Mouse (Mus musculus): Measurements from ENCODE around the gene Pilrb1. TPM values are rescaled to one million over a fixed set of nuclear protein-coding genes. Genes with fewer than 3 reads are reported as not detected.

Gene Pilrb1
- total and polyA plus RNA-seq, 2 experiments from 2014 or later, result 0.45 TPM; not detected in 1

DNA sequence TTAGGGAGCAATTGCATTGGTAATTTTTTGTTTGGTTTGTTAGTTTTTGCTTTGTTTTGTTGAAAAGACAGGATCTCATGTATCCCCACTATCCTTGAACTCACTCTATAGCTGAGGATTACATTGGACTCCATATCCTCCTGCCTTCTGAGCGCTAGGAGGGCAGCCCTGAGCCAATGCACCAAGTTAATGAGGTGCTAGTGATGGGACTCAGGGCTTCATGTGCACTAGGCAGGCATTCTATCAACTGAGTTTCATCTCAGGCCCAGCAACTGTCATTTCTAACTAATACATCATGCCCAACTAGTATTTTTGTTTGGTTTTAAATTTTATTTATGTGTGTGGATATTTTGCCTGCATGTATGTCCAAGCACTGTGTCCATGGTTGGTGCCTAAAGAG lies 51.7 kb downstream of the Pilrb1 start:
- 61% methylated on average over 1 of the region's 1 CpGs for WGBS
- Histone ChIP-seq H3K4me3 (ENCODE audit: low read depth, low read length) (no peak overlapping the region), H3K9me3 (replicated peaks; ENCODE audit: control insufficient read depth, low read length) (no peaks in the 10 kb centered on the region), H3K27me3 (ENCODE audit: control insufficient read depth, insufficient read depth, low read length) (no peaks in the 10 kb centered on the region), H3K36me3 (replicated peaks; ENCODE audit: control insufficient read depth, insufficient read depth, low read length) (no peaks in the 10 kb centered on the region), H3K4me2 (ENCODE audit: low read depth, low read length) (no peak overlapping the region), H3K4me1 (ENCODE audit: control insufficient read depth, insufficient read depth) (no peaks in the 10 kb centered on the region), H3K9ac (replicated peaks; ENCODE audit: low read depth, low read length) (no peak overlapping the region), H3K27ac (ENCODE audit: low read depth) (no peak overlapping the region)
- ATAC-seq (ENCODE audit: insufficient read depth, low read depth), result no peak
- DNase-seq (ENCODE audit: low spot score), result no peak
- no peak for TF ChIP-seq CTCF (IDR thresholded peaks at IDR 0.05; ENCODE audit: low read depth)
- no peak for TF ChIP-seq EP300 (IDR thresholded peaks at IDR 0.05; ENCODE audit: low read depth)

Other genes starting within 250 kb of the Pilrb1 start
- 172 and 201 TPM in 2 replicates for gene Pcolce, start 244.3 kb downstream of the Pilrb1 start, total RNA-seq (2014; rRNA removed; ENCODE audit: low replicate concordance)
- gene Pcolce, start 244.3 kb downstream of the Pilrb1 start, polyA plus RNA-seq (2015; fragmentation: Nextera tagmentation; extraction: Ambion mirVana), result 116 and 122 TPM in 2 replicates
- 0.65 TPM in 1 of 2 replicates, not detected in the other for gene Fbxo24, start 229.1 kb downstream of the Pilrb1 start, total RNA-seq (2014; rRNA removed; ENCODE audit: low replicate concordance)
- gene Fbxo24, start 229.1 kb downstream of the Pilrb1 start, polyA plus RNA-seq (2015; fragmentation: Nextera tagmentation; extraction: Ambion mirVana), result 0.11 and 0.16 TPM in 2 replicates
- gene Lrch4, start 229.0 kb downstream of the Pilrb1 start, total RNA-seq (2014; rRNA removed; ENCODE audit: low replicate concordance), result 12.7 and 19.7 TPM in 2 replicates
- 15.9 and 17.8 TPM in 2 replicates for gene Lrch4, start 229.0 kb downstream of the Pilrb1 start, polyA plus RNA-seq (2015; fragmentation: Nextera tagmentation; extraction: Ambion mirVana)
- 1.6 and 5.3 TPM in 2 replicates for gene Gm20605, start 228.9 kb downstream of the Pilrb1 start, total RNA-seq (2014; rRNA removed; ENCODE audit: low replicate concordance)
- 1.8 and 2.5 TPM in 2 replicates for gene Gm20605, start 228.9 kb downstream of the Pilrb1 start, polyA plus RNA-seq (2015; fragmentation: Nextera tagmentation; extraction: Ambion mirVana)
- 10.4 TPM in 1 of 2 replicates, not detected in the other for gene Sap25, start 216.8 kb downstream of the Pilrb1 start, total RNA-seq (2014; rRNA removed; ENCODE audit: low replicate concordance)
- 1.5 and 2.8 TPM in 2 replicates for gene Sap25, start 216.8 kb downstream of the Pilrb1 start, polyA plus RNA-seq (2015; fragmentation: Nextera tagmentation; extraction: Ambion mirVana)
- gene Irs3, start 212.4 kb downstream of the Pilrb1 start, total RNA-seq (2014; rRNA removed; ENCODE audit: low replicate concordance), result 7.6 TPM in 1 of 2 replicates, not detected in the other
- gene Irs3, start 212.4 kb downstream of the Pilrb1 start, polyA plus RNA-seq (2015; fragmentation: Nextera tagmentation; extraction: Ambion mirVana), result 0.08 and 0.23 TPM in 2 replicates
- 27.0 and 28.8 TPM in 2 replicates for gene Agfg2, start 173.4 kb downstream of the Pilrb1 start, total RNA-seq (2014; rRNA removed; ENCODE audit: low replicate concordance)
- 14.3 and 15.5 TPM in 2 replicates for gene Agfg2, start 173.4 kb downstream of the Pilrb1 start, polyA plus RNA-seq (2015; fragmentation: Nextera tagmentation; extraction: Ambion mirVana)
- 1.3 and 5.8 TPM in 2 replicates for gene Nyap1, start 116.5 kb downstream of the Pilrb1 start, total RNA-seq (2014; rRNA removed; ENCODE audit: low replicate concordance)
- gene Nyap1, start 116.5 kb downstream of the Pilrb1 start, polyA plus RNA-seq (2015; fragmentation: Nextera tagmentation; extraction: Ambion mirVana), result 0.56 and 0.65 TPM in 2 replicates
- gene Tsc22d4, start 112.4 kb downstream of the Pilrb1 start, total RNA-seq (2014; rRNA removed; ENCODE audit: low replicate concordance), result 167 and 192 TPM in 2 replicates
- gene Tsc22d4, start 112.4 kb downstream of the Pilrb1 start, polyA plus RNA-seq (2015; fragmentation: Nextera tagmentation; extraction: Ambion mirVana), result 221 and 232 TPM in 2 replicates
- 24.0 and 24.5 TPM in 2 replicates for gene Ppp1r35, start 79.3 kb downstream of the Pilrb1 start, total RNA-seq (2014; rRNA removed; ENCODE audit: low replicate concordance)
- 10.4 and 15.4 TPM in 2 replicates for gene Ppp1r35, start 79.3 kb downstream of the Pilrb1 start, polyA plus RNA-seq (2015; fragmentation: Nextera tagmentation; extraction: Ambion mirVana)
- 18.0 and 19.6 TPM in 2 replicates for gene Mepce, start 70.5 kb downstream of the Pilrb1 start, total RNA-seq (2014; rRNA removed; ENCODE audit: low replicate concordance)
- gene Mepce, start 70.5 kb downstream of the Pilrb1 start, polyA plus RNA-seq (2015; fragmentation: Nextera tagmentation; extraction: Ambion mirVana), result 5.0 and 5.4 TPM in 2 replicates
- gene Zcwpw1, start 70.3 kb downstream of the Pilrb1 start, total RNA-seq (2014; rRNA removed; ENCODE audit: low replicate concordance), result 1.4 and 8.7 TPM in 2 replicates
- 2.2 and 3.6 TPM in 2 replicates for gene Zcwpw1, start 70.3 kb downstream of the Pilrb1 start, polyA plus RNA-seq (2015; fragmentation: Nextera tagmentation; extraction: Ambion mirVana)
- 3.7 and 78.0 TPM in 2 replicates for gene Pilra, start 21.8 kb downstream of the Pilrb1 start, total RNA-seq (2014; rRNA removed; ENCODE audit: low replicate concordance)
- gene Pilra, start 21.8 kb downstream of the Pilrb1 start, polyA plus RNA-seq (2015; fragmentation: Nextera tagmentation; extraction: Ambion mirVana), result 2.0 TPM in 2 replicates
- 2.4 TPM in 1 of 2 replicates, not detected in the other for gene Pilrb2, start 13.7 kb upstream of the Pilrb1 start, total RNA-seq (2014; rRNA removed; ENCODE audit: low replicate concordance)
- gene Pilrb2, start 13.7 kb upstream of the Pilrb1 start, polyA plus RNA-seq (2015; fragmentation: Nextera tagmentation; extraction: Ambion mirVana), result 1.2 and 1.6 TPM in 2 replicates
- gene Cyp3a13, start 63.5 kb upstream of the Pilrb1 start, total RNA-seq (2014; rRNA removed; ENCODE audit: low replicate concordance), result not detected in 2 replicates
- gene Cyp3a13, start 63.5 kb upstream of the Pilrb1 start, polyA plus RNA-seq (2015; fragmentation: Nextera tagmentation; extraction: Ambion mirVana), result 0.10 and 0.11 TPM in 2 replicates
- 0.92 TPM in 1 of 2 replicates, not detected in the other for gene Gjc3, start 105.0 kb upstream of the Pilrb1 start, total RNA-seq (2014; rRNA removed; ENCODE audit: low replicate concordance)
- 0.05 and 0.08 TPM in 2 replicates for gene Gjc3, start 105.0 kb upstream of the Pilrb1 start, polyA plus RNA-seq (2015; fragmentation: Nextera tagmentation; extraction: Ambion mirVana)
- gene Azgp1, start 123.4 kb upstream of the Pilrb1 start, total RNA-seq (2014; rRNA removed; ENCODE audit: low replicate concordance), result 4.2 TPM in 1 of 2 replicates, not detected in the other
- gene Azgp1, start 123.4 kb upstream of the Pilrb1 start, polyA plus RNA-seq (2015; fragmentation: Nextera tagmentation; extraction: Ambion mirVana), result 0.08 TPM in 1 of 2 replicates, not detected in the other
- gene Smok3a, start 163.2 kb upstream of the Pilrb1 start, total RNA-seq (2014; rRNA removed; ENCODE audit: low replicate concordance), result not detected in 2 replicates
- gene Smok3a, start 163.2 kb upstream of the Pilrb1 start, polyA plus RNA-seq (2015; fragmentation: Nextera tagmentation; extraction: Ambion mirVana), result not detected in 2 replicates
- gene Smok3b, start 163.3 kb upstream of the Pilrb1 start, total RNA-seq (2014; rRNA removed; ENCODE audit: low replicate concordance), result not detected in 2 replicates
- gene Smok3b, start 163.3 kb upstream of the Pilrb1 start, polyA plus RNA-seq (2015; fragmentation: Nextera tagmentation; extraction: Ambion mirVana), result not detected in 2 replicates
- gene Smok3c, start 195.1 kb upstream of the Pilrb1 start, total RNA-seq (2014; rRNA removed; ENCODE audit: low replicate concordance), result not detected in 2 replicates
- not detected in 2 replicates for gene Smok3c, start 195.1 kb upstream of the Pilrb1 start, polyA plus RNA-seq (2015; fragmentation: Nextera tagmentation; extraction: Ambion mirVana)
- 10.9 and 19.1 TPM in 2 replicates for gene Zkscan1, start 227.0 kb upstream of the Pilrb1 start, total RNA-seq (2014; rRNA removed; ENCODE audit: low replicate concordance)
- gene Zkscan1, start 227.0 kb upstream of the Pilrb1 start, polyA plus RNA-seq (2015; fragmentation: Nextera tagmentation; extraction: Ambion mirVana), result 5.4 and 6.5 TPM in 2 replicates